Mouse (Mus musculus): ENCODE data around the gene Mcm9. TPM values are rescaled to one million over a fixed set of nuclear protein-coding genes. Genes with fewer than 3 reads are reported as not detected.
A peak's percentile ranks its signal among the peaks of the same experiment; 100 is the strongest.

Gene Mcm9
- total RNA-seq, 2 experiments from 2014 or later: 7.7 to 7.8 TPM

DNA sequence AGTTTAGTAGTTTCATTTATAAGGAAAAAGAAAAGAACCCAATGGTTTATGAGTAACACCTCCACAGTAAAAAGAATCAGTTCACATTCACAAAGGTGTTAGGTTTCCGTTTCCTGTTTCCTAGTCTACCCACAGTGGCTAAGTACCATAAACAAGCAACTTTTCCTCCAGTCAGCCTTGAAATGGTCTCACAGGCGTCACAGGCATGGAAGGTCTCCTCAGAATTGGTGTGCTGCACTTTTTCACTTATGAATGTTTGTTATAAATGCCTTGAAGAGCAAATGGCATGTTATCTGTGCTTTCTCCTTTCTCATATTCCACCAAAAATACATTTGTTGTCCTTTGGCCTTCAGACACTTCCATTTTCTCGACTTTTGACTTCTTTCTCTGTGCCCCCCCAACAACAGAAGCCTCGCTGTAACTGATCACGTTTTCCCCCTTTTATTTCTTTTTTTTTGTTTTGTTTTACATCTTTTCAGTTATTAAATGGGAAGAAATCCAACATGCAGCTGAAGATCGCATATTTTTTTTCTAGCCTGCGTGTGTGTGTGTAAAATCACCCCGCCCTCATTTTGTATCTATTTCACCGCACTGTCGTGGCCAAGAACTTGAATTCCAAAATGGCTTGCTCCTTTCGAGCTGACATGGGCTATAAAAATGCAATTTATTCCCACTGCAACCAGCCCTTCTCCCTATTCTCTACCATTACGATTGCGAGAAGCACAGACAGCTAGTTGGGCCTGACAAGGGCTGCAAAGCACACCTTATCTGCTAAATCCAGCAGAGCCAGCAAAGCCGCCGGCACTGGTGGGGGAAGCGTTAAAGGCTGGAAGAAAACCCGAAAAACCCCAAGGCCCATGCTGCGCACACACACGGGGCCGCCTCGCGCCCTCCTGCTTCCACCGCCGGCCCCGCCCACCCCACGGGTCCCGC lies 34.2 kb downstream of the Mcm9 start:
- no peak for DNase-seq (ENCODE audit: extremely low spot score in 1 of 2, low spot score in 2 of 2)
- intact Hi-C loops (cut with DNase I): loop anchor here (10.0 kb wide), 1 partner anchor 251 kb away; no protein-coding TSS in a partner anchor

DNA sequence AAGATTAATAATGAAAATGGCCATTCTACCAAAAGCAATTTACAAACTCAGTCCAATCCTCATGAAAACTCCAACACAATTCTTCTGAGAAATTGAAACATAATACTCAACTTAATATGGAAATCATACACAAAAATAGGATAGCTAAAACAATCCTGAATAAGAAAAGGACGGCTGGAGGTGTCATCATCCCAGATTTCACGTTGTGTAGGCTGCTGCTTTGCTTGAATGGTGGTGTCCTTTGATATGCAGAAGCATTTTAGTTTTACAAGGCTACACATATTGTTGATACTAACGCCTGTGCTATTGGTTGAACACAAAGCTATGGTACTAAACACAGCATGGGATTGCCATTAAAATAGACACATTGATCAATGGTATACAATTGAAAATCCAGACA lies 44.5 kb downstream of the Mcm9 start:
- intact Hi-C loops (cut with DNase I): no loop called here
- no peak for DNase-seq (ENCODE audit: extremely low spot score in 1 of 2, low spot score in 2 of 2)

DNA sequence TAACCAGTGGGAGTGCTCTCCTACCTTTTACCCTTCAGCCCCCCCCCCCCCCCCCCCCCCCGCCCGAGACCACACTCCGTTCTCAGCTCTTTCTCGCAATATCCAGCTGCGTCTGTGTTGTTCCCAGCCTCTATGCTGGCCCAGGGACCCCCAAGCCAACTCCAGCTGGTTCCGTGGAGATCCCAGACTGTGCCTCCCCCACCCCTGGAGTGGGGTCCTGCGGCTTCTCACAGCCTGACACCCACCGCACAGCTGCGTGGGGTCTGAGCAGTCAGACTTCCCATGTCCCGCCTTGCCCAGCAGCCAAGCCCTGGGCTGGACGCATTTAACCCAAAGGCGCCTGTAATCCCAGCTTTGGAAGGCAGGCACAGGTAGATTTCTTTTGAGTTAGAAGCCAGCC lies 49.2 kb downstream of the Mcm9 start:
- intact Hi-C loops (cut with DNase I): no loop called here
- DNase-seq (ENCODE audit: extremely low spot score in 1 of 2, low spot score in 2 of 2): peak in 1 of 2 experiments; percentile 30

GRCm38 (mm10) chr10:53580621-53581081 lies 49.6 kb downstream of the Mcm9 start:
- intact Hi-C loops (cut with DNase I): no loop called here
- peak; percentile 60 to 83 for DNase-seq (ENCODE audit: extremely low spot score in 1 of 2, low spot score in 2 of 2)

GRCm38 (mm10) chr10:53580137-53580536 lies 50.1 kb downstream of the Mcm9 start:
- intact Hi-C loops (cut with DNase I): no loop called here
- DNase-seq (ENCODE audit: extremely low spot score in 1 of 2, low spot score in 2 of 2): no peak

DNA sequence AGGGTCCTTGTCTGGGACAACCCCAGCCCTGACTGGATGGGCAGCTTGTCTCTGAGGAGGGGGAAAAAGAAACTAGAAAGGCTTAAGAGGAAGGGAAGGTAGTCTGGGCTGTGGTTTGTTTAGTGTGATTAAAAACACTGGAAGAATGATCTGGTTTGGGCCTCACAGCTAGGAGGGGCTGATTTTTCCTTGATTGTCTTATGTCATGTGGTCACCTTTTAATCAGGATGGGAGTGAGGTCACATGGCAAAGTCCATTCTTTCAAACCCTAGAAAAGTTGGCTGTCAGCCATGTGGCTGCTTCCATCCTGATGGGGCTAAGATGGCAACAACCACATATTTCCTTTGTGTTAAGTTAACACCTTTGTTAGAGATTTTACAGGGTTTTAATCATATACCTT lies 61.7 kb downstream of the Mcm9 start:
- no peak for DNase-seq (ENCODE audit: extremely low spot score in 1 of 2, low spot score in 2 of 2)
- intact Hi-C loops (cut with DNase I): no loop called here

DNA sequence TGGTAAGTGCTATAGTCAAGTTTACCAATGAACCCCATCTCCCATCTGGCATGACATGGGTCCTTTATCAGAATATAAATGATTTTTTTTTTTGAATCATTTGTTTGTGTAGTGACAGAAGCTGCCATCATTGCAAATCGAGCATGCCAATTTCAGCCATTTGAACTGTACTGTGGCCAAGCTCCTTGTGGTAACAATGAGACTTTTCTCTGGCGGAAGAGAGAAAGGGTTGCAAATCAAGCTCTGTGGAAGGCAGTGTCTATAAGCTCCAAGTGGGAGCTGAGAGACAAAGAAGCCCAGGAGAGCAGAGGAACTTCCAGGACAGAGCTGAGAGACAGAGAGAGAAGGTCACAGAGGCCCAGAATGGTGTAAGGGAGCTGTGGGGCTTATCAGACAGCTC lies 64.7 kb downstream of the Mcm9 start:
- no peak for DNase-seq (ENCODE audit: extremely low spot score in 1 of 2, low spot score in 2 of 2)
- intact Hi-C loops (cut with DNase I): no loop called here

DNA sequence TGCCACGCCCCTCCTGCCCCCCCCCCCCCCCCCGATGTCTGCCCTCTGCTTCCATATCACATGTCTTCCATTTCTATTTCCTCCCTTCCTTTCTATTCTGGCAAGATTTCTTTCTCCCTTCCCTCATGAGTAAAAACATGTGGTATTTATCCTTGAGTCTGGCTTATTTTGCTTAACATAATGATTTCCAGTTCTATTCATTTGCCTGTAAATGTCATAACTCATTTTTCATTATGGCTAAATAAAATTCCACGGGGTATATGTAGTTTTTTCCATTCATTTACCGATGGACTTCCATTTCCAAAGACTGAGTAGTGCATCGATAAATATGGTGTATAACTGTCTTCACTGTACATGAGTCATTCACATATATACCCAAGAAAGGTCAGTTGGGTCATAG lies 68.2 kb downstream of the Mcm9 start:
- intact Hi-C loops (cut with DNase I): no loop called here
- DNase-seq (ENCODE audit: extremely low spot score in 1 of 2, low spot score in 2 of 2): no peak

GRCm38 (mm10) chr10:53537596-53537995 lies 92.6 kb downstream of the Mcm9 start:
- DNase-seq (ENCODE audit: extremely low spot score in 1 of 2, low spot score in 2 of 2): no peak
- intact Hi-C loops (cut with DNase I): no loop called here

GRCm38 (mm10) chr10:53532297-53532696 lies 97.9 kb downstream of the Mcm9 start:
- no peak for DNase-seq (ENCODE audit: extremely low spot score in 1 of 2, low spot score in 2 of 2)
- intact Hi-C loops (cut with DNase I): no loop called here

- intact Hi-C loops (cut with DNase I): loop anchor here (2.0 kb wide), 1 partner anchor 181 kb away; no protein-coding TSS in a partner anchor
- DNase-seq (ENCODE audit: extremely low spot score in 1 of 2, low spot score in 2 of 2): peak; percentile 66 to 70
Observed at GRCm38 (mm10) chr10:53527838-53528773, 102.1 kb downstream of the Mcm9 start.

GRCm38 (mm10) chr10:53527344-53527743 lies 102.9 kb downstream of the Mcm9 start:
- intact Hi-C loops (cut with DNase I): no loop called here
- no peak for DNase-seq (ENCODE audit: extremely low spot score in 1 of 2, low spot score in 2 of 2)

DNA sequence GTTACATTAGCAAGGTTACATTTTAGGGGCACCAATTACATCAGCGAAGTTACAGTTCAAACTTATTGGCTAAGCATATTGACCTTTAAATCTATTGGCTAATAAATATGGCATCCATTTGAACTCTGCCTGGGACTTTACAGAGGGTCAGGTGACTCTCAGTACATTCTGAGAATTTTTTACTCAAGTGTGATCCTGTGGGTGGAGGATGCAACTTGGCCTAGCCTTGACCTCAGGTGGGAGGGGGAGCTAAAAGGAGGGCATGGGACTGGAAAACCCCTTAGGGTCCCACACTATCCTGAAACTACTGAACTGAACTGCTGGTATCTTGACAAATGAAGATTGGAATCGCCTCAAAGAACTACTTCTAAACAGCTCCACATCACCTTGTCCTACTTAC lies 103.9 kb downstream of the Mcm9 start:
- intact Hi-C loops (cut with DNase I): no loop called here
- DNase-seq (ENCODE audit: extremely low spot score in 1 of 2, low spot score in 2 of 2): no peak

DNA sequence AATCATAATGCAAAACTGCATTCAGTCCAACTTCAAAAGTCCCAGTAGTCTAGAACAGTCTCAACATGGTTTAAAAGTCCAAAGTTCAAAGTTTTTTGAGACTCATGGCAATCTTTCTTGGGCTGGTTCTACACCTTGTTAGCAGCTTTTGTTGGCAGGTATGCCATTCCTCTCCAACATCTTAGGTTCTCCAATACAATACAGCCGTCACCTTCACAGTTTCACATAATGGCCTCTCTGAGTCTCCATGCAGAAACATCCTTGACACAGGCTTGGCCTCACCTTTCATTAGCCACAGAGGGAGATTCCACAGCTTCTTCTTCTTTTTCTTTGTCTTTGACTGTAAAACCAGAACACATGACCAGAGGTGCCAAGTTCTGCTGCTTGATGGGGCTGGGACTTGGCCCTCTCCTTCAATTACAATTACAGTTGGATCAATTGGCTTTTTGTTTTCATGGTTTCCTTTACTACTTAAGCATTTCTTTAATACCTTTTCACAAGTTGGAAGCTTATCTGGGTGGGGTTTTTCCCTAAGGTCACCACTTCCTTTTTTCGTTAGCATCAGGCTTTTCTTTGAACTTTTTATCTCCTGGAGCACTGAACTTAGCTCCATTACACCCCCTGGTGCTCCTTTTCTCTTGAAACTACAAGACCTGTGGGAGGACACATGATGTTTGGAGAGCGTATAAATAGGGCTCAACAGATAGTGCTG lies 104.8 kb downstream of the Mcm9 start:
- no peak for DNase-seq (ENCODE audit: extremely low spot score in 1 of 2, low spot score in 2 of 2)
- intact Hi-C loops (cut with DNase I): no loop called here

GRCm38 (mm10) chr10:53519068-53519954 lies 110.9 kb downstream of the Mcm9 start:
- no peak for DNase-seq (ENCODE audit: extremely low spot score in 1 of 2, low spot score in 2 of 2)
- intact Hi-C loops (cut with DNase I): no loop called here

DNA sequence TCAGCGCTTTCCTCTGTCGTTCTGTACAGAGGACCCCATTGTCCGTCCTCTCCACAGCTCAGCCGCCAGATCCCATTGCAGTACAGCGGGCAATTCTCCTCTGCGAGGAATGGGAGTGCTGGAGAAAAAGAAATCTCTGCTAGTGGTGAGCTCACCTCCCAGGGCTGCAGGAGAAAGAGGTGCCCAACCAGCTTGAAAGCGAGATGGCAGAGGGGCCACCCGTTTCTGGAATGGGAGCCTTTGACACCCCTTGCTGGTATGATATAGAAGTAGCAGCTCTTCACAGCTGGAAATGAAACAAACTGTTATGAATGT lies 111.7 kb downstream of the Mcm9 start:
- intact Hi-C loops (cut with DNase I): no loop called here
- DNase-seq (ENCODE audit: extremely low spot score in 1 of 2, low spot score in 2 of 2): no peak

- intact Hi-C loops (cut with DNase I): no loop called here
- DNase-seq (ENCODE audit: extremely low spot score in 1 of 2, low spot score in 2 of 2): no peak
Observed at GRCm38 (mm10) chr10:53517770-53518598, 112.3 kb downstream of the Mcm9 start.
